Mouse (Mus musculus) limb, embryonic 14.5 days (tissue): ENCODE data around the gene Ccdc86. TPM values are rescaled to one million over a fixed set of nuclear protein-coding genes. Genes with fewer than 3 reads are reported as not detected.

Experiments
- ATAC-seq: fragments of 200-750 bp; cut with Nextera tagmentation; 2 replicates; pipeline ENCODE4 v1.8.0; 2017; ENCODE audit warnings: low read depth, moderate number of reproducible peaks, moderate TSS enrichment; ENCODE audit not compliant: low FRiP score
- DNase-seq: peaks from one replicate; pipeline ENCODE4 v3.0.0-alpha.2; 2015; ENCODE audit warnings: low spot score
- H3K27ac ChIP-seq: fragments of 300-500 bp; sonication (generic); replicated peaks from 2 replicates; pipeline ENCODE4 v1.5.1; 2014; ENCODE audit warnings: low read depth, mild to moderate bottlenecking, low read length, moderate library complexity, mixed read lengths
- H3K27me3 ChIP-seq: fragments of 300-500 bp; sonication (generic); 2 replicates; pipeline ENCODE4 v1.6.1; 2014; ENCODE audit warnings: low read length, mixed read lengths; ENCODE audit not compliant: control insufficient read depth, insufficient read depth
- H3K36me3 ChIP-seq: fragments of 300-500 bp; sonication (generic); 2 replicates; pipeline ENCODE4 v1.6.1; 2014; ENCODE audit warnings: mild to moderate bottlenecking, low read length, moderate library complexity, mixed read lengths; ENCODE audit not compliant: control insufficient read depth, insufficient read depth
- H3K4me1 ChIP-seq: fragments of 300-500 bp; sonication (generic); 2 replicates; pipeline ENCODE4 v1.6.1; 2014; ENCODE audit warnings: antibody characterized with exemption, low read length, mixed read lengths; ENCODE audit not compliant: control insufficient read depth, insufficient read depth
- H3K4me2 ChIP-seq: fragments of 300-500 bp; sonication (generic); replicated peaks from 2 replicates; pipeline ENCODE4 v1.6.1; 2014; ENCODE audit warnings: low read depth, mild to moderate bottlenecking, low read length, moderate library complexity; ENCODE audit not compliant: severe bottlenecking
- H3K4me3 ChIP-seq: fragments of 300-500 bp; sonication (generic); replicated peaks from 2 replicates; pipeline ENCODE4 v1.5.1; 2014; ENCODE audit warnings: low read length
- H3K9ac ChIP-seq: fragments of 300-500 bp; sonication (generic); 2 replicates; pipeline ENCODE4 v1.6.1; 2014; ENCODE audit warnings: mild to moderate bottlenecking, low read depth, low read length, moderate library complexity; ENCODE audit not compliant: severe bottlenecking
- H3K9me3 ChIP-seq: fragments of 300-500 bp; sonication (generic); 2 replicates; pipeline ENCODE4 v1.6.1; 2016; ENCODE audit warnings: low read length; ENCODE audit not compliant: control insufficient read depth
- POLR2A ChIP-seq: fragments of 200-500 bp; IDR thresholded peaks from 2 replicates; pipeline ENCODE4 v1.8.0; 2012; ENCODE audit warnings: inconsistent platforms, mild to moderate bottlenecking, moderate library complexity, borderline replicate concordance; ENCODE audit not compliant: insufficient read depth, insufficient read length; ENCODE audit errors: extremely low read depth
- WGBS: fragments of 180-500 bp; shearing (Covaris S2); extraction: QIAGEN DNeasy Blood & Tissue Kit; methylation state at CpG from one replicate; pipeline ENCODE4 v1.1.7; 2014; 5-methylcytosine and 5-hydroxymethylcytosine counted together
- polyA plus RNA-seq, 2 experiments: library from polyadenylated mRNA; depleted of rRNA in 1 of 2; stranded (reverse) in 1 of 2; unstranded in 1 of 2; fragments of >200 nt; fragmentation: Nextera tagmentation in 1 of 2; extraction: Ambion mirVana in 1 of 2; gene quantifications; 2 replicates each; pipeline versions ENCODE4 v1.2.1 to v1.2.3; 2012 to 2014

The Ccdc86 gene
- polyA plus RNA-seq, 2 experiments = 10.3 to 22.4 TPM

DNA sequence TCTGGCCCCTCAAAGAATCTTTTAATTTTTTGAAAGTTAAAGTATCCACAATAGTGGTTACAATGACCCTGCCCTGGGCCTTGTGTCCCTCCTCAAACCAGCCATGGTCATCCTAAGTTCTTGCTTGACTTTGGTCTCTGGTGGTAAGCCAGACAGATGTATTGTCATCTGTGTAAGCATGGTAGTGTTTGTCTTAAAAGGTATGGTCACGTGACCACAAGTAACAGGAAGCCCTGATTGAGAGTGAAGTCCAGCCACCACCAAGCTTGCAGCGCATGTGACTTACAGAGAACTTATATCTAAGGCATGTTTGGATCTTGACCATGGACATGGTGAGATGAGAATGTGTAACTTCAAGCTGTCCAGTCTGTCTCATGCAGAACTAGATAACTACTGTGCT, 26.1 kb upstream of the Ccdc86 start:
- Histone ChIP-seq H3K4me2 (no peak overlapping the region), H3K9ac (no peak overlapping the region), H3K9me3 (no peaks in the 10 kb centered on the region), H3K27ac (no peak overlapping the region), H3K4me3 (no peak overlapping the region), H3K4me1 (no peaks in the 10 kb centered on the region), H3K27me3 (no peaks in the 10 kb centered on the region), H3K36me3 (no peaks in the 10 kb centered on the region)
- no peak for TF ChIP-seq POLR2A
- ATAC-seq (no peak), DNase-seq (no peak)
- 72% methylated on average over 2 of the region's 2 CpGs for WGBS

DNA sequence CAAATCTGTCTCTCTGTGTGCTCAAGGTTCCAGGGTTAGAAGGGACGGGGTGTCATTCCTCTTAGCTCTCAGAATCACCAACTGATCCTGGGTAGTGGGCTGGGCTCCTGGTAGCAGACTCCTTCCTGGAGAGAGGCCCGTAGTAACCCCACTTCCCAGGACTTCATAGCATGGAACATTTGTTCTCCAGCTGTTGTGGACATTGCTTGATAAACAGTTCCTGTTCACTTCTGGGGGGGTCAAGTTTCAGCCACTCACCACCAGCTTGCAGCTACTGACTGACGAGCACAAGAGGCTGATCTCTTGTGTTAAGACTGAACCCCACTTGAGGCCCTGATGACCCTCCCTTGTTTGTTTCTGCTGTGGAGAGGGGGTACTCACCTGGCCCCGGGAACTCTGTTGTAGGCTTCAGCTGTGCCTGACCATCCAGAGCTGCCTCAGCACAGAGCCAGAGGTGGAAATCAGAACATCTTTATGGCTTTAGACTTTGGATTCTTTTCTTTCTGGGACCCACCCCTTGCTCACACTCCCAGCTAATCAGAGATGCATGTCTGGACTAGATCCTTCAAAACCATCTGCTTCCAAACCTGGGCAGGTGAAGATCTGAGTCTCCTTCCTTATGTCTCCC, 25.3 kb upstream of the Ccdc86 start, which contains the start of gene Ms4a10:
Gene Ms4a10, minus strand, starts transcription at position 433 of the 628 bp plus-strand sequence.
- H3K27ac ChIP-seq = no peak within 1 kb of the TSS
- DNase-seq = peak; percentile 45
- 38% methylated on average over 4 of the region's 4 CpGs for WGBS

DNA sequence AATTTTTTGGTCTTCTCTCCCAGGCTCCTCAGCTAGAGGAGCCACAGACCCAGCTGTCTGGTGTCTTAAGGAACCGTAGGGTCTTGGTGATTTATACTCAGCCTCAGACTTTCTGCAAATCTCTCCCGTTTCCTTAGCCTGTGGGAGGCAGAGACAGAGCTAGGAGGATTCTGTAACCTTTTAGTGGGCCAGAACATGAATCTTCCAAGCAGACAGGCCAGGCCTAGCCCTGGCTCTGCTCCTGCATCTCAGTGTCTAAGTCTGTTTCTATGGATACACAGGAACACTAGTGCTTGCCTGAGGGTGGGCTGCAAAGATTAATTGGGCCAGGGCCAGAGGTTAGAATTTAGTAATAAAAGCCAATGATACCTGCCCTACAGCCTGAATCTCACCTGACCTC, 24.1 kb upstream of the Ccdc86 start:
- no peaks in the 10 kb centered on the region for H3K27me3 ChIP-seq
- H3K27ac ChIP-seq = no peak overlapping the region

More for the DNA sequence above, 25.3 kb upstream of the Ccdc86 start, which contains the start of gene Ms4a10:
- no peaks in the 10 kb centered on the region for H3K4me1 ChIP-seq
- H3K36me3 ChIP-seq = no peaks in the 10 kb centered on the region
- no peaks in the 10 kb centered on the region for H3K9me3 ChIP-seq
- H3K27me3 ChIP-seq = no peaks in the 10 kb centered on the region
- H3K4me2 ChIP-seq = no peak within 1 kb of the TSS
- no peak within 1 kb of the TSS for H3K4me3 ChIP-seq
- no peak for TF ChIP-seq POLR2A
- H3K9ac ChIP-seq = no peak within 1 kb of the TSS
- ATAC-seq = peak; percentile 77

DNA sequence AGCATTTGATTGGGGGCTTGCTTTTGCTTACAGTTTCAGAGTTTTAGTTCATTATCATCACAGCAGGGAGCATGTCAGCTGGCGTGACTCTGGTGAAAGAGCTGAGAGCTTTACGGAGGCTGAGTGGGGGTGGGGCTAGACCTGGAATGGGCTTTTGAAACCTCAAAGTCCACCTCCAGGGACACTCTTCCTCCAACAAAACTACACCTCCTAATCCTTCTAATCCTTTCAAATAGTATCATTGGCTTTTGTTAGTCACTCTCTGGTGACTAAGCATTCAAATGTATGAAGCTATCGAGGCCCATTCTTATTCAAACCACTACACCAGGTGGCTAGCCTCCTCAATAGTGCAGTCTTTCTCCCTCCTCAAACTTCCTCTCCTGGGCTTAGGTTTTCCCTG, 23.6 kb upstream of the Ccdc86 start:
- H3K9ac ChIP-seq = no peak overlapping the region
- no peak overlapping the region for H3K27ac ChIP-seq
- H3K4me1 ChIP-seq = no peaks in the 10 kb centered on the region
- no peak overlapping the region for H3K4me3 ChIP-seq
- no peak for ATAC-seq
- H3K36me3 ChIP-seq = no peaks in the 10 kb centered on the region
- TF ChIP-seq POLR2A = no peak
- DNase-seq = no peak
- H3K27me3 ChIP-seq = no peaks in the 10 kb centered on the region
- WGBS = 56% methylated on average over 3 of the region's 3 CpGs
- no peaks in the 10 kb centered on the region for H3K9me3 ChIP-seq
- H3K4me2 ChIP-seq = no peak overlapping the region

More for the DNA sequence above, 24.1 kb upstream of the Ccdc86 start:
- Histone ChIP-seq H3K4me3 (no peak overlapping the region), H3K36me3 (no peaks in the 10 kb centered on the region), H3K9ac (no peak overlapping the region), H3K4me1 (no peaks in the 10 kb centered on the region), H3K9me3 (no peaks in the 10 kb centered on the region), H3K4me2 (no peak overlapping the region)
- TF ChIP-seq POLR2A = no peak
- 33% methylated on average over 2 of the region's 2 CpGs for WGBS
- ATAC-seq (no peak), DNase-seq (no peak)

DNA sequence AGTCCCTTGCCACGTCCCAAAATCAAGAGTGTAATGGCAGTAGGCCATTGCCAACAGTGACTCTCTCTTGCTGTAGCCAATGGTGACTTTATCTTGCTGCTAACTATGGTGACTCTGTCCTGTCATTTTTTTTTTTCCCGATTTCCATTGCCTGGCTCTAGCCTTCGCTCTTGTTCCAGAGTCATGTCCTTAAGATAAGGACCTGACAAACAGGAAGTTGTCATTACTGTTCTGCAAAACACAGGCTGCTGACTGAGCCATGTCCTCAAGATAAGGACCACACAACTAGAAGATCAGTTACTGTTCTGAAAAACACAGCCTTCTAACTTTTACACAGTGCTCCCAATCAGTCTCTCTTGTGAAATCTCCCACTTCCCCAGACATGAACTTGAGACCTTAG, 21.4 kb upstream of the Ccdc86 start:
- no peak for TF ChIP-seq POLR2A
- 83% methylated on average over 3 of the region's 3 CpGs for WGBS
- ATAC-seq = no peak

More for the DNA sequence above, 21.4 kb upstream of the Ccdc86 start:
- no peaks in the 10 kb centered on the region for H3K4me1 ChIP-seq
- H3K27ac ChIP-seq = no peak overlapping the region
- H3K9ac ChIP-seq = no peak overlapping the region
- H3K27me3 ChIP-seq = no peaks in the 10 kb centered on the region
- no peak for DNase-seq
- no peak overlapping the region for H3K4me3 ChIP-seq
- H3K4me2 ChIP-seq = no peak overlapping the region
- H3K36me3 ChIP-seq = no peaks in the 10 kb centered on the region
- H3K9me3 ChIP-seq = no peaks in the 10 kb centered on the region
